Mouse (Mus musculus): ENCODE results near the gene Cldn2. TPM values are rescaled to one million over a fixed set of nuclear protein-coding genes. Genes with fewer than 3 reads are reported as not detected.

Cldn2 gene
- polyA plus RNA-seq, 1 experiment from 2014 or later, result 0.56 TPM

DNA sequence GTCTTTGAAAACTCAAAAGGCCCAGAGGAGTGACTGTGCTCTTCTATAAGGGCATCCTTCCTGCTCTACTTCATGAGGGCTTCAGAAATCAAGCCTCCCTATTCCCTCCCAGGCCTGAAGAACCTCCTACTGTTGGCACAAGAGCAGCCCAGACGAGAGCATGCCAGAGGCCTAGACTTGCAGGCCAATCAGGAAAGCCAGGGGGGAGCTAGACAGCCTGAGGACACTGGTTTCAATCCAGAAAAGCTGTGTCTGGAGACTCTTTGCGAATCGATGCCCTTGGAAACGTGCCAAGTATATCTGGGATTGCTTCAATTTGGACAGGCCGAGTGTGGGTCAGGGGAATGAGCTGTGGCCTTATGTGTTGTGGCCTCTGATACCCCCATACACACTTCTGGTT is 21.2 kb upstream of the Cldn2 start:
- no peak overlapping the region for H3K9ac ChIP-seq (ENCODE audit: low read length)
- H3K4me3 ChIP-seq (ENCODE audit: low read depth, low read length), result no peak overlapping the region
- no peaks in the 10 kb centered on the region for H3K36me3 ChIP-seq (ENCODE audit: control insufficient read depth, insufficient read depth, low read length)
- no peak overlapping the region for H3K4me2 ChIP-seq (ENCODE audit: low read length)
- H3K4me1 ChIP-seq (ENCODE audit: control insufficient read depth, insufficient read depth, low read length), result no peaks in the 10 kb centered on the region
- no peak overlapping the region for H3K27ac ChIP-seq (ENCODE audit: low read depth, low read length)
- no peaks in the 10 kb centered on the region for H3K9me3 ChIP-seq (replicated peaks; ENCODE audit: control insufficient read depth, low read length)
- DNase-seq (ENCODE audit: low spot score), result no peak
- no peak for ATAC-seq
- no peaks in the 10 kb centered on the region for H3K27me3 ChIP-seq (replicated peaks; ENCODE audit: control insufficient read depth, insufficient read depth, low read length)
- WGBS, result 74% methylated on average over 5 of the region's 5 CpGs

DNA sequence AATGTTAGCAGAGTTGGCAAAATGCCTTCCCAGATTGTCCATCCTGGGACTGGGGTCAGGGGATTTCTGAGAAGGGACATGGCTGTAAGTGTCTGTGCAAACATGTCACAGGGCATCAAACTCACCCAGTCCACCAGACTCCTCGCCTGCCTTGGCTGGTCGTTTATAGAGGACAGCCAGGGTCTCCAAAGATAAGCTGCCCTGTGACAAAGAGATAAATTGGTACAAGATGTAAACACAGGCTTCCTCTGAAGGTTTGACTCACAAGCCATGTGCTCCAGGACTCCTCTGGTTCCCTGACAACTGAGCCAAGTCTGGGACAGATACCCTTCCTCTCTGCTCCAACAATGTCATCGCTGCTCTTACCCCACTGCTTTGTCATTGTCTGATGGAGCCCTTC is 19.6 kb upstream of the Cldn2 start:
- H3K36me3 ChIP-seq (ENCODE audit: control insufficient read depth, insufficient read depth, low read length), result no peaks in the 10 kb centered on the region
- H3K9me3 ChIP-seq (replicated peaks; ENCODE audit: control insufficient read depth, low read length), result no peaks in the 10 kb centered on the region
- no peak overlapping the region for H3K4me3 ChIP-seq (ENCODE audit: low read depth, low read length)
- no peak overlapping the region for H3K4me2 ChIP-seq (ENCODE audit: low read length)
- H3K27me3 ChIP-seq (replicated peaks; ENCODE audit: control insufficient read depth, insufficient read depth, low read length), result no peaks in the 10 kb centered on the region
- 70% methylated on average over 3 of the region's 3 CpGs for WGBS
- no peak overlapping the region for H3K9ac ChIP-seq (ENCODE audit: low read length)
- ATAC-seq (no peak), DNase-seq (ENCODE audit: low spot score) (no peak)
- H3K4me1 ChIP-seq (ENCODE audit: control insufficient read depth, insufficient read depth, low read length), result no peaks in the 10 kb centered on the region
- no peak overlapping the region for H3K27ac ChIP-seq (ENCODE audit: low read depth, low read length)

GRCm38 (mm10) chrX:139781563-139781962 is 19.1 kb upstream of the Cldn2 start:
- Histone ChIP-seq H3K9ac (ENCODE audit: low read length) (no peak overlapping the region), H3K4me1 (ENCODE audit: control insufficient read depth, insufficient read depth, low read length) (no peaks in the 10 kb centered on the region), H3K9me3 (replicated peaks; ENCODE audit: control insufficient read depth, low read length) (no peaks in the 10 kb centered on the region), H3K4me2 (ENCODE audit: low read length) (no peak overlapping the region), H3K27ac (ENCODE audit: low read depth, low read length) (no peak overlapping the region), H3K36me3 (ENCODE audit: control insufficient read depth, insufficient read depth, low read length) (no peaks in the 10 kb centered on the region), H3K27me3 (replicated peaks; ENCODE audit: control insufficient read depth, insufficient read depth, low read length) (no peaks in the 10 kb centered on the region), H3K4me3 (ENCODE audit: low read depth, low read length) (no peak overlapping the region)
- DNase-seq (ENCODE audit: low spot score) (no peak), ATAC-seq (no peak)
- 81% methylated on average over 4 of the region's 4 CpGs for WGBS

DNA sequence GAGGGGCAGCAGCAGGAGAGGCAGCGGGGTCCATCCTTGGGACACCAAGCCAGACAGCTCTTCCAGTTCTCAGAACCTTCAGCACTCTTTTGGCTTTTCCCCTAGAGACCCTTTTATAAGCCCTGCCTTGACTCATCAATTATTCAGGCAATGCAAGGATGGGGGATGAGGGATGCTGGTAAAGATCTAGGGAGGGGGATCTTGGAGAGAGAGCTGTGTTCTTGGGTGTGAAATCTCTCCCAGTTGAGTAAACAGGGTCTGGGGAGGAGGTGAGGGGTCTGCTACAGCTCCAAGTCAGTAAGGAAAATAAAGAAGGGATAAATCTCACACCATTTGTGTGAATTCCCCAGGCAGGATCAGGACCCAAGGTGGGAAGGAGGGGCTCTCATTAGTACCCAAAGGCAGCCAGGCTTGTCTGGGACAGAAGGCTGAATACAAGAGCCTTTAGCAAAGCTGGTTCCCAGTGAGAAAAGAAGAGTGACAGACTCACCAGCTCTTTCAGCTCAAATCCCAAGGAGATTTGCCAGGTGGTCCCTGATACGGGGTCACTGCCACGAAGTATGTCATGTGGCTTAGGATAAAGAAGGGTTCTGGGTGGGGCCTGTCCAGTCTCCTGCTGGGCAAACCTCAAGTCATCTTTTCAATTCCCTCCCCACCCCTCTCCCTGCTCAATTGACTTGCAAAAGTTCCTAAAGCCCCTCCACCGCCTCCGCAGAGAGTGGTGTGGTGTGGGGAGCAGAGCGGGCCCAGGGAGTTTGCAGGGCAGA is 18.2 kb upstream of the Cldn2 start, which contains the start of gene Ripply1:
Ripply1 (minus strand) TSS at position 76 of the 767 bp plus-strand sequence.
- Histone ChIP-seq H3K9ac (ENCODE audit: low read length) (no peak within 1 kb of the TSS), H3K27me3 (replicated peaks; ENCODE audit: control insufficient read depth, insufficient read depth, low read length) (no peaks in the 10 kb centered on the region), H3K27ac (ENCODE audit: low read depth, low read length) (no peak within 1 kb of the TSS), H3K4me3 (ENCODE audit: low read depth, low read length) (no peak within 1 kb of the TSS), H3K36me3 (ENCODE audit: control insufficient read depth, insufficient read depth, low read length) (no peaks in the 10 kb centered on the region), H3K4me1 (ENCODE audit: control insufficient read depth, insufficient read depth, low read length) (no peaks in the 10 kb centered on the region), H3K9me3 (replicated peaks; ENCODE audit: control insufficient read depth, low read length) (no peaks in the 10 kb centered on the region), H3K4me2 (ENCODE audit: low read length) (no peak within 1 kb of the TSS)
- ATAC-seq (peak; percentile 67; the same call in 1 of the 2 replicates), DNase-seq (ENCODE audit: low spot score) (peak; percentile 31)
- 40% methylated on average over 6 of the region's 6 CpGs for WGBS

- no peaks in the 10 kb centered on the region for H3K27me3 ChIP-seq (replicated peaks; ENCODE audit: control insufficient read depth, insufficient read depth, low read length)
- ATAC-seq, result no peak
These were observed 17.6 kb upstream of the Cldn2 start for GRCm38 (mm10) chrX:139783045-139783422.

DNA sequence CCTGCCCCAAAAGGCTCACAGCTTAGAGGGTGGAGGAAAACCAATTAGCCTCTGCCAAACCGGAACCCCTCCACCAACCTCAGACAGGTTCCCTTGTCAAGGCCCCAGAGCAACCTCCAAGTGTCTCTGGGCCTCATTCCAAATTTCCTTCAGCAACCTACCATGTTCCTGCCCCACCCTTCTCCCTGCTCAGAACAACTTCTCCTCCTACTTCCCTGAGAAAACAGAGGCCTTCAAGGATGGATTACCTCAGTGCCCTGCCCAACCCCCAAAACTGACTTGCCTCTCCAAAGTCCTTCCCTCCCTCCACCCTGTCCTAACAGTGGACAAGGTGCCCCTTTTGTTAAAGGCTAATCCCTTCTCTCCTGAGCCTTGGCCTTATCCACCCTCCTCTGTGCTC is 14.9 kb upstream of the Cldn2 start:
- H3K36me3 ChIP-seq (ENCODE audit: control insufficient read depth, insufficient read depth, low read length), result no peaks in the 10 kb centered on the region
- no peaks in the 10 kb centered on the region for H3K4me1 ChIP-seq (ENCODE audit: control insufficient read depth, insufficient read depth, low read length)
- H3K4me3 ChIP-seq (ENCODE audit: low read depth, low read length), result no peak overlapping the region
- ATAC-seq, result no peak
- no peak overlapping the region for H3K27ac ChIP-seq (ENCODE audit: low read depth, low read length)
- DNase-seq (ENCODE audit: low spot score), result no peak
- 40% methylated on average over 1 of the region's 1 CpGs for WGBS
- H3K27me3 ChIP-seq (replicated peaks; ENCODE audit: control insufficient read depth, insufficient read depth, low read length), result no peaks in the 10 kb centered on the region
- H3K9ac ChIP-seq (ENCODE audit: low read length), result no peak overlapping the region
- H3K4me2 ChIP-seq (ENCODE audit: low read length), result no peak overlapping the region
- H3K9me3 ChIP-seq (replicated peaks; ENCODE audit: control insufficient read depth, low read length), result no peaks in the 10 kb centered on the region

More at GRCm38 (mm10) chrX:139783045-139783422, 17.6 kb upstream of the Cldn2 start:
- Histone ChIP-seq H3K36me3 (ENCODE audit: control insufficient read depth, insufficient read depth, low read length) (no peaks in the 10 kb centered on the region), H3K9ac (ENCODE audit: low read length) (no peak overlapping the region), H3K4me3 (ENCODE audit: low read depth, low read length) (no peak overlapping the region), H3K9me3 (replicated peaks; ENCODE audit: control insufficient read depth, low read length) (no peaks in the 10 kb centered on the region), H3K27ac (ENCODE audit: low read depth, low read length) (no peak overlapping the region), H3K4me1 (ENCODE audit: control insufficient read depth, insufficient read depth, low read length) (no peaks in the 10 kb centered on the region), H3K4me2 (ENCODE audit: low read length) (no peak overlapping the region)
- DNase-seq (ENCODE audit: low spot score), result no peak
- 49% methylated on average over 3 of the region's 3 CpGs for WGBS

- DNase-seq (ENCODE audit: low spot score) (no peak), ATAC-seq (no peak)
- H3K4me2 ChIP-seq (ENCODE audit: low read length), result no peak overlapping the region
These were observed 6.4 kb upstream of the Cldn2 start for GRCm38 (mm10) chrX:139794072-139794845.

GRCm38 (mm10) chrX:139796037-139796436 is 4.6 kb upstream of the Cldn2 start:
- Histone ChIP-seq H3K4me2 (ENCODE audit: low read length) (no peak overlapping the region), H3K27ac (ENCODE audit: low read depth, low read length) (no peak overlapping the region), H3K9ac (ENCODE audit: low read length) (no peak overlapping the region), H3K4me3 (ENCODE audit: low read depth, low read length) (no peak overlapping the region), H3K27me3 (replicated peaks; ENCODE audit: control insufficient read depth, insufficient read depth, low read length) (no peaks in the 10 kb centered on the region), H3K4me1 (ENCODE audit: control insufficient read depth, insufficient read depth, low read length) (no peaks in the 10 kb centered on the region), H3K9me3 (replicated peaks; ENCODE audit: control insufficient read depth, low read length) (no peaks in the 10 kb centered on the region), H3K36me3 (ENCODE audit: control insufficient read depth, insufficient read depth, low read length) (no peaks in the 10 kb centered on the region)
- 85% methylated on average over 6 of the region's 6 CpGs for WGBS
- no peak for ATAC-seq
- DNase-seq (ENCODE audit: low spot score), result no peak

More at GRCm38 (mm10) chrX:139794072-139794845, 6.4 kb upstream of the Cldn2 start:
- Histone ChIP-seq H3K27ac (ENCODE audit: low read depth, low read length) (no peak overlapping the region), H3K9me3 (replicated peaks; ENCODE audit: control insufficient read depth, low read length) (no peaks in the 10 kb centered on the region), H3K9ac (ENCODE audit: low read length) (no peak overlapping the region), H3K4me3 (ENCODE audit: low read depth, low read length) (no peak overlapping the region), H3K27me3 (replicated peaks; ENCODE audit: control insufficient read depth, insufficient read depth, low read length) (no peaks in the 10 kb centered on the region), H3K36me3 (ENCODE audit: control insufficient read depth, insufficient read depth, low read length) (no peaks in the 10 kb centered on the region), H3K4me1 (ENCODE audit: control insufficient read depth, insufficient read depth, low read length) (no peaks in the 10 kb centered on the region)
- WGBS, result 85% methylated on average over 7 of the region's 7 CpGs

- H3K36me3 ChIP-seq (ENCODE audit: control insufficient read depth, insufficient read depth, low read length), result no peaks in the 10 kb centered on the region
- H3K27me3 ChIP-seq (replicated peaks; ENCODE audit: control insufficient read depth, insufficient read depth, low read length), result no peaks in the 10 kb centered on the region
- H3K4me2 ChIP-seq (ENCODE audit: low read length), result no peak overlapping the region
- no peak overlapping the region for H3K4me3 ChIP-seq (ENCODE audit: low read depth, low read length)
- DNase-seq (ENCODE audit: low spot score) (no peak), ATAC-seq (no peak)
- no peak overlapping the region for H3K27ac ChIP-seq (ENCODE audit: low read depth, low read length)
- H3K9ac ChIP-seq (ENCODE audit: low read length), result no peak overlapping the region
- no peaks in the 10 kb centered on the region for H3K9me3 ChIP-seq (replicated peaks; ENCODE audit: control insufficient read depth, low read length)
- no peaks in the 10 kb centered on the region for H3K4me1 ChIP-seq (ENCODE audit: control insufficient read depth, insufficient read depth, low read length)
- 64% methylated on average over 9 of the region's 9 CpGs for WGBS
These were observed 2.8 kb upstream of the Cldn2 start for GRCm38 (mm10) chrX:139797875-139798274.

Measured in forebrain, embryonic 14.5 days (tissue).